Mouse (Mus musculus): ENCODE results near the gene Susd6. TPM values are rescaled to one million over a fixed set of nuclear protein-coding genes. Genes with fewer than 3 reads are reported as not detected.

Susd6 gene
- polyA plus RNA-seq, 1 experiment: 46.3 TPM

DNA sequence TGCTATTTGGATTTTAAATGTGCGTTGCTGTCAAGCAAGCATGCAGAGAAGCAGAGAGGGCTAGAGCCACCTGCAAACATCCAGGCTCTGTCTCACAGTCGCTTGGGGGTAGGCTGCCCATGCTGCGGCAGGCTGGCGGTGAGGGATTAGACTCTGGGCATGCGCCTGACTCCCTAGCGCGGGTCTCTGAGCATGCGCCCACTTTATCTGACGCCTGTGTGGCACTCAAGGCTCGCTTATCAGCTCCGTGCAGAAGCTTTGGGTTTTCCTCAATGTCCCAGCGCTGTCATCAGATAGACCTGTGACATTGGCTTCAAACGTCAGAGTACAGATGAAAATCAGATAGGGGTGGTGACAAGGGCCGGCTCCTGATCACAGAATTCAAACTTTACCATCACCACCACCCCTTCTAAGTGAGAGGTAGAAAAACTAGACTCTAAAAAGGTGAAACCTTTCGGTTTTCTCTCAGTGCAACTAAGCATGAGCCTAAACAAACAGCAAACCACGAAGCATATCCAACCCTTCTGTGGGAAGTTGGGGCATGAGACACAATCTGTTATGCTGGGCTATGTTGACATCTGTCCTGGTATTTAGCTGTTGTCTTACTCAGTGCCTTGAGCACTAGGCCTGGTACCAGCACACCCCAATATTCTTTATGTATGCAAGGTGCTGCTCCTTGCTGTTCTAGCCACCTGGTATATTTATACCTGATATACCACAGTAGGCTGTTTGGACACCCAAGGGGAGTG is 11.9 kb upstream of the Susd6 start:
- DNase-seq: no peak
- TF ChIP-seq CTCF (IDR thresholded peaks at IDR 0.05; ENCODE audit: borderline replicate concordance, insufficient read depth, low read depth, low read length): no peak
- TF ChIP-seq POLR2A (IDR thresholded peaks at IDR 0.05; ENCODE audit: borderline replicate concordance, insufficient read depth, low read length): no peak
- Histone ChIP-seq H3K27ac (ENCODE audit: insufficient read depth, low read length) (no peak overlapping the region), H3K27me3 (ENCODE audit: control insufficient read depth, insufficient read depth, low read length) (no peaks in the 10 kb centered on the region), H3K4me1 (ENCODE audit: control insufficient read depth, insufficient read depth, low read length) (peaks cover 4% of the 10 kb centered on the region; the same call in 1 of the 2 replicates), H3K4me3 (replicated peaks; ENCODE audit: insufficient read depth, low read depth, low read length) (no peak overlapping the region)
- WGBS: 91% methylated on average over 16 of the region's 16 CpGs

DNA sequence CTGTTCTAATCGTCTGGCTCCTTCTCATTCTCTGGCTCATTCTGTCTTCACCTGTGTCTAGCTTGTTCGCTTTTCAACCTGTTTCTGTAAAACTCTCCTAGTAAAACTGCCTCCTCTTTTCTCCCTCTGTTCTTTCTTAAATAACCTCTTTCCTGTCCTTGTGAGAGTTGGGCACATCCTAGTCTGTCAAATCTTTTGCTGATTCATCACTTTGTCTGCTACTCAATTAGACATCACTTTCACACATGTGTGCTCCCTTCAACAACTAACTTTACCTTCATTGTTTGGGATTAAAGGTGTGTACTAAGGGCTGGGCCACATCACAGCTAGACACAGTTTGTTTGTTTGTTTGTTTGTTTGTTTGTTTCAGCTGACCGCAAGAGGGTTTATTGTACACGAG is 10.6 kb upstream of the Susd6 start:
- 53% methylated on average over 4 of the region's 4 CpGs for WGBS
- peaks cover 9% of the 10 kb centered on the region for H3K4me1 ChIP-seq (ENCODE audit: control insufficient read depth, insufficient read depth, low read length)
- TF ChIP-seq POLR2A (IDR thresholded peaks at IDR 0.05; ENCODE audit: borderline replicate concordance, insufficient read depth, low read length) (no peak), CTCF (IDR thresholded peaks at IDR 0.05; ENCODE audit: borderline replicate concordance, insufficient read depth, low read depth, low read length) (no peak)
- no peak overlapping the region for H3K27ac ChIP-seq (ENCODE audit: insufficient read depth, low read length)
- H3K27me3 ChIP-seq (ENCODE audit: control insufficient read depth, insufficient read depth, low read length): no peaks in the 10 kb centered on the region
- no peak for DNase-seq
- no peak overlapping the region for H3K4me3 ChIP-seq (replicated peaks; ENCODE audit: insufficient read depth, low read depth, low read length)

DNA sequence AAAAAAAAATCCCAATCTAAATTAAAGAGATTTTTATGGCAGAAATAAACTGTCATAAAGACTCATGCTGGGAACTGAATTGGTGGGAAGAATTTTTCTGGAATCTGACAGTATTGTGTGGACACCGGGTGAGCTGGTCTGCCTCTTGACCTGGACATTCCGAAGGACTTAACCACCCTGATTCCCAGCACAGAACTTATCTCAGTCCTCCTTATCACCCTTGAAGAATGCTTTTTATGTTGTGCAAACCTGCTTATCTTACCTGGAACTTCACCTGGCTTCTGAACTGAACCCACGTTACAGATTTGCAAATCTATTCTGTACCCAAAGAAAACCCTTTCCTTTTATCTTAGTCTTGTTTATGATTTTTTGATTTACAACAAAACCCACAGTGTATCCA is 8.1 kb upstream of the Susd6 start:
- no peak for DNase-seq
- H3K27me3 ChIP-seq (ENCODE audit: control insufficient read depth, insufficient read depth, low read length): no peaks in the 10 kb centered on the region
- H3K27ac ChIP-seq (ENCODE audit: insufficient read depth, low read length): no peak overlapping the region
- H3K4me1 ChIP-seq (ENCODE audit: control insufficient read depth, insufficient read depth, low read length): peaks cover 18% of the 10 kb centered on the region
- H3K4me3 ChIP-seq (replicated peaks; ENCODE audit: insufficient read depth, low read depth, low read length): no peak overlapping the region
- TF ChIP-seq POLR2A (IDR thresholded peaks at IDR 0.05; ENCODE audit: borderline replicate concordance, insufficient read depth, low read length): no peak
- TF ChIP-seq CTCF (IDR thresholded peaks at IDR 0.05; ENCODE audit: borderline replicate concordance, insufficient read depth, low read depth, low read length): no peak
- 77% methylated on average over 3 of the region's 3 CpGs for WGBS

DNA sequence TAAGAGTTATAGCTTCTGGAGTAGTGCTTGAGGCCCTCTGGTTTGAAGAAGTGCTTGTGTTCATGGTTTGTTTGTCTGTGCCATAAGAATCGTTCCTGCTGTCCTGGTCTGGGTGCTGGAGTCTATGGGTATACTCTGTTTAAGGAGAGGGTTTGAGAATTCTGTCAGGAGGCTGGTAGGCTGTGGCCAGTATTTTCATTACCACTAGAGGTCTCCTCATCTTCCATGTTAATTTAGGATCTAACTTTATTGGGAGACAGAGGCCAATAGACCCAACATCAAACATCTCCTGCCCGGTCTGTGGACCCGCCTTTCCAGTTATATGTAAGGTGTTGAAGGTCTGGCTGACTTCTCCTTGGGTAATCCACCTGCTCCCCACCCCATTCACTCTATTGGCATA is 7.4 kb upstream of the Susd6 start:
- peak; percentile 29 to 43 for DNase-seq
- peak; percentile 16; the same call in 1 of the 2 replicates for TF ChIP-seq CTCF (IDR thresholded peaks at IDR 0.05; ENCODE audit: borderline replicate concordance, insufficient read depth, low read depth, low read length)
- no peak for TF ChIP-seq POLR2A (IDR thresholded peaks at IDR 0.05; ENCODE audit: borderline replicate concordance, insufficient read depth, low read length)
- Histone ChIP-seq H3K27ac (ENCODE audit: insufficient read depth, low read length) (peak overlapping the region; percentile 73; the same call in 1 of the 2 replicates), H3K27me3 (ENCODE audit: control insufficient read depth, insufficient read depth, low read length) (no peaks in the 10 kb centered on the region), H3K4me1 (ENCODE audit: control insufficient read depth, insufficient read depth, low read length) (peaks cover 24% of the 10 kb centered on the region), H3K4me3 (replicated peaks; ENCODE audit: insufficient read depth, low read depth, low read length) (no peak overlapping the region)
- 74% methylated on average over 3 of the region's 3 CpGs for WGBS

DNA sequence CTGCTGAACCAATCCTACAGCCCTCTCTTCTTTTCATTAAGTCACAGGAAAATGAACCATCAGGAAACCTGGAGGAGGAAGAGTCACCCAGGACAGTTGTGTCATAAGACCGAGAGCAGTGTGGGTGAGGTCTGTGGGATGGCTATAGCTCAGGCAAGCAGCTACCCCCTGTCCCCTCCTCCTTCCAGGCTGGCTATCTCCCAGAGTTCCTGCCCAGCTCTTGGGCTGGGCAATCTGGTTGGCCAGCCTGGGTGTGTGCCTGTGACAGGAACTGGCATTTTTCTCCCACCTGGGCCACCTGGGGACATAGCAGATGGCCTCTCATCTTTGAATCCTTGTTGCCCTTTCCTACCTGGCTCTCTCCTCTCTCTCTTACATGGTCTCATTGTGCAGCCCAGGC is 6.4 kb upstream of the Susd6 start:
- 14% methylated on average over 1 of the region's 1 CpGs for WGBS

DNA sequence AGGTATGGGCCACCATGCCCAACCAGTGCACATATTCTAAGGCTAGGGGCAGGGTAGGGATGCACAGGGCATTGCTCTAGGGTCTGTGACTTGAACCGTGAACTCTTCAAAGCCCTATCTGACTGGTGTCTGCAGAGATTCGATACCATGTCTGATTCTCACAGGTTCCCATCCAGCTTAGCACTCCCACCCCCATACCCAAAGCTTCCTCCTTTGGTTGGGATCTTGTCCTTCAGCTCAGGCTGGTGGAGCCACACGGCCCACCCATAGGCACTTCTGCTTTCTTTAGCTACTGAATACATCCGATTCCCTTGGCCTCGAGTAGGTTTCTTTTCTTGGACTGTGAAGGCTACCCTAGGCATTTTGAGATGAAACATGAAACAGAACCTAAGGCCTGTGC is 5.3 kb upstream of the Susd6 start:
- no peaks in the 10 kb centered on the region for H3K27me3 ChIP-seq (ENCODE audit: control insufficient read depth, insufficient read depth, low read length)
- no peak for TF ChIP-seq CTCF (IDR thresholded peaks at IDR 0.05; ENCODE audit: borderline replicate concordance, insufficient read depth, low read depth, low read length)
- TF ChIP-seq POLR2A (IDR thresholded peaks at IDR 0.05; ENCODE audit: borderline replicate concordance, insufficient read depth, low read length): no peak
- no peak overlapping the region for H3K4me3 ChIP-seq (replicated peaks; ENCODE audit: insufficient read depth, low read depth, low read length)
- H3K27ac ChIP-seq (ENCODE audit: insufficient read depth, low read length): peak overlapping the region; percentile 93
- WGBS: 89% methylated on average over 5 of the region's 5 CpGs
- no peak for DNase-seq
- H3K4me1 ChIP-seq (ENCODE audit: control insufficient read depth, insufficient read depth, low read length): peaks cover 24% of the 10 kb centered on the region

More for the DNA sequence above, 6.4 kb upstream of the Susd6 start:
- TF ChIP-seq CTCF (IDR thresholded peaks at IDR 0.05; ENCODE audit: borderline replicate concordance, insufficient read depth, low read depth, low read length) (no peak), POLR2A (IDR thresholded peaks at IDR 0.05; ENCODE audit: borderline replicate concordance, insufficient read depth, low read length) (peak; percentile 54; the same call in 1 of the 2 replicates)
- Histone ChIP-seq H3K27ac (ENCODE audit: insufficient read depth, low read length) (peak overlapping the region; percentile 84), H3K4me1 (ENCODE audit: control insufficient read depth, insufficient read depth, low read length) (peaks cover 24% of the 10 kb centered on the region), H3K27me3 (ENCODE audit: control insufficient read depth, insufficient read depth, low read length) (no peaks in the 10 kb centered on the region), H3K4me3 (replicated peaks; ENCODE audit: insufficient read depth, low read depth, low read length) (no peak overlapping the region)
- peak; percentile 94 to 98 for DNase-seq

DNA sequence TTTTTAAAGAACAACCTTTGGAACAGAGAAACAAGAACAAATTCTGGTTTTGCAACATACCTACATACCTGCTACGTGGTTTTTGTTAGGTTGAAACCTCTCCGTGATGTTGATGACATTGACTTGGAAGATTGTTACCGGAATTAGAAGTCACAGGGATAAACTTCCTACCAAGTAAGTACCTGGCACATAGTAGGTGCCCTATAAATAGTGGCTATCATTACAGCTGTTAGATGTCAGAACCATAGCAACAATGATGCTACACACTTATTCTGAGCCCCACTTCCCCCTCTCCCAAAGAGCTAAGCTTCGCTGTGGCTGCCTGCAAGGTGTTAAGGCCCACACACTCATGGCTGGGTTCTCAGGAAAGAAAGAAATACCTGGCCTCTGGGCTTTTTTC is 4.7 kb upstream of the Susd6 start:
- H3K27ac ChIP-seq (ENCODE audit: insufficient read depth, low read length): peak overlapping the region; percentile 41; the same call in 1 of the 2 replicates
- no peaks in the 10 kb centered on the region for H3K27me3 ChIP-seq (ENCODE audit: control insufficient read depth, insufficient read depth, low read length)
- H3K4me3 ChIP-seq (replicated peaks; ENCODE audit: insufficient read depth, low read depth, low read length): no peak overlapping the region
- no peak for DNase-seq
- TF ChIP-seq CTCF (IDR thresholded peaks at IDR 0.05; ENCODE audit: borderline replicate concordance, insufficient read depth, low read depth, low read length): no peak
- TF ChIP-seq POLR2A (IDR thresholded peaks at IDR 0.05; ENCODE audit: borderline replicate concordance, insufficient read depth, low read length): no peak
- peaks cover 24% of the 10 kb centered on the region for H3K4me1 ChIP-seq (ENCODE audit: control insufficient read depth, insufficient read depth, low read length)
- 97% methylated on average over 4 of the region's 4 CpGs for WGBS

DNA sequence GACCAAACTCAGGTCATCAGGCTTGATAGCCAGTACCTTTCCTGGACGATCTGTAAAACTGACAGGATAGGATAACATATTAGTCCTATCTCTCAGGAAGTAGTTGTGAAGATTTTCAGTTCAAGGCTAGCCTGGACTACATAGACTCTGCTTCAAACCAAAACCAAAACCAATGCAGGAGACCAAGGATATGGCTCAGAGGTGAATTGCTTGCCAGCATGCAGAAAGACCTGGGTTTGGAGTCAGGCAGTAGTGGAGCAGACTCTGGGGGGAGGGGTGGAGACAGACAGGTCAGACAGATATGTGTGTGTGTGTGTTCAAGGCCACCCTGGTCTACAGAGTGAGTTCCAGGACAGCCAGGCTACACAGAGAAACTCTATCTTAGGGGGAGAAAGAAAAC is 3.7 kb upstream of the Susd6 start:
- TF ChIP-seq CTCF (IDR thresholded peaks at IDR 0.05; ENCODE audit: borderline replicate concordance, insufficient read depth, low read depth, low read length) (no peak), POLR2A (IDR thresholded peaks at IDR 0.05; ENCODE audit: borderline replicate concordance, insufficient read depth, low read length) (no peak)
- no peak overlapping the region for H3K27ac ChIP-seq (ENCODE audit: insufficient read depth, low read length)
- peaks cover 24% of the 10 kb centered on the region for H3K4me1 ChIP-seq (ENCODE audit: control insufficient read depth, insufficient read depth, low read length)
- no peak overlapping the region for H3K4me3 ChIP-seq (replicated peaks; ENCODE audit: insufficient read depth, low read depth, low read length)
- 83% methylated on average over 1 of the region's 1 CpGs for whole genome bisulfite sequencing
- H3K27me3 ChIP-seq (ENCODE audit: control insufficient read depth, insufficient read depth, low read length): no peaks in the 10 kb centered on the region
- no peak for DNase-seq

All from cerebellum, adult 2 months (tissue).